Mouse (Mus musculus): Measurements from ENCODE around the gene Lgals4. TPM values are rescaled to one million over a fixed set of nuclear protein-coding genes. Genes with fewer than 3 reads are reported as not detected.
A peak's percentile ranks its signal among the peaks of the same experiment; 100 is the strongest.

Lgals4 gene
- polyA plus RNA-seq, 1 experiment from 2014 or later: 8.2 TPM

- no peak for ATAC-seq (replicated peaks; ENCODE audit: insufficient number of reproducible peaks, insufficient read depth, low FRiP score, low read depth)
- no peak overlapping the region for H3K4me2 ChIP-seq
- WGBS: 89% methylated on average over 10 of the region's 10 CpGs
- no peak overlapping the region for H3K4me3 ChIP-seq
- no peak overlapping the region for H3K9ac ChIP-seq
- H3K36me3 ChIP-seq: peaks cover 94% of the 10 kb centered on the region
- H3K27me3 ChIP-seq: no peaks in the 10 kb centered on the region
- H3K4me1 ChIP-seq (replicated peaks): peaks cover 91% of the 10 kb centered on the region
- no peak overlapping the region for H3K27ac ChIP-seq
- H3K9me3 ChIP-seq (replicated peaks): no peaks in the 10 kb centered on the region
Measured at GRCm38 (mm10) chr7:28816920-28817319, 16.7 kb upstream of the Lgals4 start.

GRCm38 (mm10) chr7:28817524-28817923, 16.1 kb upstream of the Lgals4 start:
- WGBS: 56% methylated on average over 6 of the region's 6 CpGs
- no peak overlapping the region for H3K27ac ChIP-seq
- H3K9ac ChIP-seq: no peak overlapping the region
- no peak overlapping the region for H3K4me3 ChIP-seq
- no peak overlapping the region for H3K4me2 ChIP-seq
- no peak for ATAC-seq (replicated peaks; ENCODE audit: insufficient number of reproducible peaks, insufficient read depth, low FRiP score, low read depth)
- H3K27me3 ChIP-seq: no peaks in the 10 kb centered on the region
- H3K4me1 ChIP-seq (replicated peaks): peaks cover 87% of the 10 kb centered on the region
- peaks cover 98% of the 10 kb centered on the region for H3K36me3 ChIP-seq
- no peaks in the 10 kb centered on the region for H3K9me3 ChIP-seq (replicated peaks)

- ATAC-seq (replicated peaks; ENCODE audit: insufficient number of reproducible peaks, insufficient read depth, low FRiP score, low read depth): no peak
- H3K36me3 ChIP-seq: peaks cover 98% of the 10 kb centered on the region
- no peak overlapping the region for H3K27ac ChIP-seq
- H3K4me3 ChIP-seq: no peak overlapping the region
- no peak overlapping the region for H3K9ac ChIP-seq
- H3K4me1 ChIP-seq (replicated peaks): peaks cover 83% of the 10 kb centered on the region
- 76% methylated on average over 4 of the region's 4 CpGs for WGBS
- H3K27me3 ChIP-seq: no peaks in the 10 kb centered on the region
- no peaks in the 10 kb centered on the region for H3K9me3 ChIP-seq (replicated peaks)
- H3K4me2 ChIP-seq: no peak overlapping the region
Measured at GRCm38 (mm10) chr7:28817957-28818356, 15.7 kb upstream of the Lgals4 start.

GRCm38 (mm10) chr7:28818436-28818835, 15.2 kb upstream of the Lgals4 start:
- no peak overlapping the region for H3K4me3 ChIP-seq
- ATAC-seq (replicated peaks; ENCODE audit: insufficient number of reproducible peaks, insufficient read depth, low FRiP score, low read depth): no peak

GRCm38 (mm10) chr7:28818861-28819452, 14.7 kb upstream of the Lgals4 start:
- no peak for ATAC-seq (replicated peaks; ENCODE audit: insufficient number of reproducible peaks, insufficient read depth, low FRiP score, low read depth)
- Histone ChIP-seq H3K4me3 (no peak overlapping the region), H3K4me1 (replicated peaks) (peaks cover 79% of the 10 kb centered on the region), H3K27ac (no peak overlapping the region), H3K9me3 (replicated peaks) (no peaks in the 10 kb centered on the region), H3K27me3 (no peaks in the 10 kb centered on the region), H3K4me2 (no peak overlapping the region), H3K36me3 (peaks cover 90% of the 10 kb centered on the region), H3K9ac (no peak overlapping the region)
- WGBS: 76% methylated on average over 4 of the region's 4 CpGs

More at GRCm38 (mm10) chr7:28818436-28818835, 15.2 kb upstream of the Lgals4 start:
- Histone ChIP-seq H3K9me3 (replicated peaks) (no peaks in the 10 kb centered on the region), H3K9ac (no peak overlapping the region), H3K4me1 (replicated peaks) (peaks cover 80% of the 10 kb centered on the region), H3K4me2 (no peak overlapping the region), H3K27ac (no peak overlapping the region), H3K36me3 (peaks cover 95% of the 10 kb centered on the region), H3K27me3 (no peaks in the 10 kb centered on the region)
- 88% methylated on average over 18 of the region's 18 CpGs for WGBS

- no peak overlapping the region for H3K9ac ChIP-seq
- 85% methylated on average over 4 of the region's 4 CpGs for WGBS
- peaks cover 77% of the 10 kb centered on the region for H3K4me1 ChIP-seq (replicated peaks)
- H3K4me3 ChIP-seq: no peak overlapping the region
- peaks cover 83% of the 10 kb centered on the region for H3K36me3 ChIP-seq
- ATAC-seq (replicated peaks; ENCODE audit: insufficient number of reproducible peaks, insufficient read depth, low FRiP score, low read depth): no peak
- no peaks in the 10 kb centered on the region for H3K27me3 ChIP-seq
- H3K9me3 ChIP-seq (replicated peaks): no peaks in the 10 kb centered on the region
- no peak overlapping the region for H3K4me2 ChIP-seq
- peak overlapping the region; percentile 59; the same call in 1 of the 2 replicates for H3K27ac ChIP-seq
Measured at GRCm38 (mm10) chr7:28819571-28819970, 14.1 kb upstream of the Lgals4 start.

- no peak overlapping the region for H3K4me3 ChIP-seq
- WGBS: 56% methylated on average over 12 of the region's 12 CpGs
- H3K4me1 ChIP-seq (replicated peaks): peaks cover 72% of the 10 kb centered on the region
- no peaks in the 10 kb centered on the region for H3K9me3 ChIP-seq (replicated peaks)
- H3K4me2 ChIP-seq: no peak overlapping the region
- H3K9ac ChIP-seq: peak overlapping the region; percentile 26
- ATAC-seq (replicated peaks; ENCODE audit: insufficient number of reproducible peaks, insufficient read depth, low FRiP score, low read depth): no peak
- H3K27ac ChIP-seq: peak overlapping the region; percentile 59
- no peaks in the 10 kb centered on the region for H3K27me3 ChIP-seq
- H3K36me3 ChIP-seq: peaks cover 73% of the 10 kb centered on the region
Measured at GRCm38 (mm10) chr7:28820358-28821260, 13.0 kb upstream of the Lgals4 start.

- peak overlapping the region; percentile 59 for H3K27ac ChIP-seq
- ATAC-seq (replicated peaks; ENCODE audit: insufficient number of reproducible peaks, insufficient read depth, low FRiP score, low read depth): peak; percentile 21
- H3K9me3 ChIP-seq (replicated peaks): no peaks in the 10 kb centered on the region
- 44% methylated on average over 10 of the region's 10 CpGs for WGBS
- no peak overlapping the region for H3K4me2 ChIP-seq
- H3K9ac ChIP-seq: 0 out of 2 replicates have a peak overlapping the region, but pooled peaks have one; percentile 14
- peaks cover 73% of the 10 kb centered on the region for H3K4me1 ChIP-seq (replicated peaks)
- H3K4me3 ChIP-seq: no peak overlapping the region
- H3K27me3 ChIP-seq: no peaks in the 10 kb centered on the region
- peaks cover 66% of the 10 kb centered on the region for H3K36me3 ChIP-seq
Measured at GRCm38 (mm10) chr7:28821261-28821831, 12.3 kb upstream of the Lgals4 start.

GRCm38 (mm10) chr7:28822556-28822955, 11.1 kb upstream of the Lgals4 start:
- no peak overlapping the region for H3K4me3 ChIP-seq
- no peak overlapping the region for H3K4me2 ChIP-seq
- H3K36me3 ChIP-seq: peaks cover 54% of the 10 kb centered on the region
- ATAC-seq (replicated peaks; ENCODE audit: insufficient number of reproducible peaks, insufficient read depth, low FRiP score, low read depth): no peak
- H3K9me3 ChIP-seq (replicated peaks): no peaks in the 10 kb centered on the region
- H3K4me1 ChIP-seq (replicated peaks): peaks cover 68% of the 10 kb centered on the region
- H3K9ac ChIP-seq: no peak overlapping the region
- no peak overlapping the region for H3K27ac ChIP-seq
- H3K27me3 ChIP-seq: no peaks in the 10 kb centered on the region
- 68% methylated on average over 1 of the region's 1 CpGs for WGBS

- Histone ChIP-seq H3K27me3 (no peaks in the 10 kb centered on the region), H3K9ac (no peak overlapping the region), H3K36me3 (peaks cover 47% of the 10 kb centered on the region), H3K27ac (peak overlapping the region; percentile 88), H3K4me1 (replicated peaks) (peaks cover 67% of the 10 kb centered on the region), H3K4me3 (no peak overlapping the region), H3K4me2 (no peak overlapping the region), H3K9me3 (replicated peaks) (no peaks in the 10 kb centered on the region)
- WGBS: 53% methylated on average over 10 of the region's 10 CpGs
- ATAC-seq (replicated peaks; ENCODE audit: insufficient number of reproducible peaks, insufficient read depth, low FRiP score, low read depth): no peak
Measured at GRCm38 (mm10) chr7:28822993-28823903, 10.4 kb upstream of the Lgals4 start.
